Mouse (Mus musculus) heart, embryonic 11.5 days (tissue): ENCODE results near the gene Irf2bp2. TPM values are rescaled to one million over a fixed set of nuclear protein-coding genes. Genes with fewer than 3 reads are reported as not detected.
A peak's percentile ranks its signal among the peaks of the same experiment; 100 is the strongest.

Source experiments
- ATAC-seq: fragments of 200-750 bp; cut with Nextera tagmentation; replicated peaks from 2 replicates; pipeline ENCODE4 v1.8.0; 2017; ENCODE audit warnings: moderate library complexity; ENCODE audit not compliant: insufficient number of reproducible peaks, low FRiP score, low TSS enrichment
- H3K27ac ChIP-seq: fragments of 300-500 bp; sonication (generic); 2 replicates; pipeline ENCODE4 v1.5.1; 2014; ENCODE audit warnings: mild to moderate bottlenecking, low read depth, low read length
- H3K27me3 ChIP-seq: fragments of 300-500 bp; sonication (generic); 2 replicates; pipeline ENCODE4 v1.6.1; 2014; ENCODE audit warnings: mild to moderate bottlenecking, low read length, mixed read lengths; ENCODE audit not compliant: control insufficient read depth, insufficient read depth
- H3K36me3 ChIP-seq: fragments of 300-500 bp; sonication (generic); 2 replicates; pipeline ENCODE4 v1.6.1; 2014; ENCODE audit warnings: mild to moderate bottlenecking, low read length, moderate library complexity, mixed read lengths; ENCODE audit not compliant: control insufficient read depth, insufficient read depth
- H3K4me1 ChIP-seq: fragments of 300-500 bp; sonication (generic); 2 replicates; pipeline ENCODE4 v1.6.1; 2014; ENCODE audit warnings: low read length; ENCODE audit not compliant: control insufficient read depth, insufficient read depth
- H3K4me2 ChIP-seq: fragments of 300-500 bp; sonication (generic); 2 replicates; pipeline ENCODE4 v1.6.1; 2014; ENCODE audit warnings: mild to moderate bottlenecking, moderate library complexity
- H3K4me3 ChIP-seq: fragments of 300-500 bp; sonication (generic); 2 replicates; pipeline ENCODE4 v1.5.1; 2014; ENCODE audit warnings: low read depth, low read length
- H3K9ac ChIP-seq: fragments of 300-500 bp; sonication (generic); 2 replicates; pipeline ENCODE4 v1.6.1; 2014; ENCODE audit warnings: mild to moderate bottlenecking, low read depth, low read length, moderate library complexity
- H3K9me3 ChIP-seq: fragments of 300-500 bp; sonication (generic); replicated peaks from 2 replicates; pipeline ENCODE4 v1.6.1; 2016; ENCODE audit warnings: low read length; ENCODE audit not compliant: control insufficient read depth
- WGBS: fragments of 180-500 bp; shearing (Covaris S2); extraction: QIAGEN DNeasy Blood & Tissue Kit; methylation state at CpG from one replicate; pipeline ENCODE4 v1.1.7; 2014; ENCODE audit not compliant: insufficient replicate concordance; 5-methylcytosine and 5-hydroxymethylcytosine counted together
- polyA plus RNA-seq: library from polyadenylated mRNA; unstranded; fragments of >200 nt; fragmentation: Nextera tagmentation; extraction: Ambion mirVana; gene quantifications from 2 replicates; pipeline ENCODE4 v1.2.1, GENCODE M21; 2014

The Irf2bp2 gene
- polyA plus RNA-seq, 1 experiment from 2014 or later: 6.5 TPM

- 0 out of 2 replicates have a peak overlapping the region, but pooled peaks have one; percentile 22 for H3K9ac ChIP-seq
- ATAC-seq: no peak
Measured at GRCm38 (mm10) chr8:126550944-126551357, 42.8 kb downstream of the Irf2bp2 start.

GRCm38 (mm10) chr8:126547841-126548240, 45.9 kb downstream of the Irf2bp2 start:
- no peaks in the 10 kb centered on the region for H3K36me3 ChIP-seq
- H3K4me2 ChIP-seq: no peak overlapping the region
- H3K4me3 ChIP-seq: no peak overlapping the region
- WGBS: 26% methylated on average over 3 of the region's 3 CpGs
- no peaks in the 10 kb centered on the region for H3K27me3 ChIP-seq
- peak; percentile 49; the same call in 1 of the 2 replicates for ATAC-seq
- H3K27ac ChIP-seq: peak overlapping the region; percentile 35; the same call in 1 of the 2 replicates
- H3K9ac ChIP-seq: 0 out of 2 replicates have a peak overlapping the region, but pooled peaks have one; percentile 28
- H3K9me3 ChIP-seq: no peaks in the 10 kb centered on the region
- peaks cover 23% of the 10 kb centered on the region for H3K4me1 ChIP-seq

More at GRCm38 (mm10) chr8:126550944-126551357, 42.8 kb downstream of the Irf2bp2 start:
- Histone ChIP-seq H3K27me3 (no peaks in the 10 kb centered on the region), H3K4me1 (peaks cover 20% of the 10 kb centered on the region), H3K9me3 (no peaks in the 10 kb centered on the region), H3K4me2 (no peak overlapping the region), H3K36me3 (no peaks in the 10 kb centered on the region), H3K4me3 (no peak overlapping the region), H3K27ac (peak overlapping the region; percentile 10)
- WGBS: 61% methylated on average over 5 of the region's 5 CpGs

GRCm38 (mm10) chr8:126547361-126547760, 46.4 kb downstream of the Irf2bp2 start:
- no peak for ATAC-seq
- Histone ChIP-seq H3K4me1 (peaks cover 28% of the 10 kb centered on the region), H3K36me3 (no peaks in the 10 kb centered on the region), H3K4me2 (no peak overlapping the region), H3K27ac (peak overlapping the region; percentile 1; the same call in 1 of the 2 replicates), H3K27me3 (no peaks in the 10 kb centered on the region), H3K9ac (no peak overlapping the region), H3K9me3 (no peaks in the 10 kb centered on the region), H3K4me3 (no peak overlapping the region)
- WGBS: 82% methylated on average over 4 of the region's 4 CpGs

- Histone ChIP-seq H3K9me3 (no peaks in the 10 kb centered on the region), H3K27ac (no peak overlapping the region), H3K4me2 (no peak overlapping the region), H3K36me3 (no peaks in the 10 kb centered on the region), H3K4me3 (no peak overlapping the region), H3K4me1 (peaks cover 33% of the 10 kb centered on the region), H3K9ac (no peak overlapping the region), H3K27me3 (no peaks in the 10 kb centered on the region)
- ATAC-seq: no peak
- WGBS: 75% methylated on average over 1 of the region's 1 CpGs
Measured at GRCm38 (mm10) chr8:126546480-126546879, 47.3 kb downstream of the Irf2bp2 start.

- Histone ChIP-seq H3K9ac (no peak overlapping the region), H3K36me3 (no peaks in the 10 kb centered on the region), H3K9me3 (no peaks in the 10 kb centered on the region), H3K27me3 (no peaks in the 10 kb centered on the region), H3K27ac (no peak overlapping the region), H3K4me3 (no peak overlapping the region), H3K4me1 (peaks cover 45% of the 10 kb centered on the region), H3K4me2 (no peak overlapping the region)
- 75% methylated on average over 8 of the region's 8 CpGs for WGBS
- ATAC-seq: no peak
Measured at GRCm38 (mm10) chr8:126543407-126543806, 50.4 kb downstream of the Irf2bp2 start.

GRCm38 (mm10) chr8:126542757-126543156, 51.0 kb downstream of the Irf2bp2 start:
- Histone ChIP-seq H3K9ac (0 out of 2 replicates have a peak overlapping the region, but pooled peaks have one; percentile 3), H3K4me3 (no peak overlapping the region), H3K4me2 (no peak overlapping the region), H3K9me3 (no peaks in the 10 kb centered on the region), H3K27ac (peak overlapping the region; percentile 22; the same call in 1 of the 2 replicates), H3K27me3 (no peaks in the 10 kb centered on the region), H3K4me1 (peaks cover 47% of the 10 kb centered on the region), H3K36me3 (no peaks in the 10 kb centered on the region)
- WGBS: 69% methylated on average over 5 of the region's 5 CpGs
- no peak for ATAC-seq

- peak overlapping the region; percentile 15; the same call in 1 of the 2 replicates for H3K27ac ChIP-seq
- H3K4me2 ChIP-seq: no peak overlapping the region
- ATAC-seq: no peak
- H3K4me3 ChIP-seq: no peak overlapping the region
- H3K36me3 ChIP-seq: no peaks in the 10 kb centered on the region
- no peaks in the 10 kb centered on the region for H3K27me3 ChIP-seq
- no peaks in the 10 kb centered on the region for H3K9me3 ChIP-seq
- WGBS: 53% methylated on average over 10 of the region's 10 CpGs
- H3K9ac ChIP-seq: 0 out of 2 replicates have a peak overlapping the region, but pooled peaks have one; percentile 3
- H3K4me1 ChIP-seq: peaks cover 44% of the 10 kb centered on the region
Measured at GRCm38 (mm10) chr8:126542090-126542689, 51.6 kb downstream of the Irf2bp2 start.

GRCm38 (mm10) chr8:126540298-126540697, 53.5 kb downstream of the Irf2bp2 start:
- Histone ChIP-seq H3K27me3 (no peaks in the 10 kb centered on the region), H3K9ac (no peak overlapping the region), H3K9me3 (no peaks in the 10 kb centered on the region), H3K4me1 (peaks cover 55% of the 10 kb centered on the region), H3K4me3 (no peak overlapping the region), H3K27ac (no peak overlapping the region), H3K4me2 (no peak overlapping the region), H3K36me3 (no peaks in the 10 kb centered on the region)
- WGBS: 79% methylated on average over 5 of the region's 5 CpGs
- ATAC-seq: no peak
